In the genomic region with DNA sequence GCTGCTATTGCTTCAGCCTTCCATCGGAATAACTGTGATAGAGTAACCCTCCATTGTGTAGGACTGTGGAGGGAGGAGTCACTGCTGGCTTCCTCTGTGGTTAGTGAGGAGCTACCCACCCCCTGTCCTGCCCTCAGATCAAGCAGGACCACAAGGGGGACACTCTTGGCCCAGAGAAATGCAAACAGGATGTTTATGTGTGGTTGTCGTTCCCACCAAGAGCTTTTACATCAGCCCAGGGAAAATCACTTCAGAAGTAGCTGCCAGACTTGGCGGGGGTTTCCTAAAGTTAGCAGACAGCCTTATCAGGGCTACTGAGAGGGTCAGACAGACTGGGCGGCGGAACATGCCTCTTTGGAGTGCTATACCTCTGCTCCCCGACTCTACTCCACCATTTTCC, we compare ENCODE assay signal across 8 mouse cellular contexts. TPM values are rescaled to one million over a fixed set of nuclear protein-coding genes. Genes with fewer than 3 reads are reported as not detected.
DNase-seq lines count a peak whose midpoint lies in the region; ATAC-seq and TF ChIP-seq lines count a peak whose summit lies in the region.

No protein-coding gene starts in this region.

- peak overlapping the region; percentile 46 for H3K27ac ChIP-seq in gastrocnemius, adult 2 months
- H3K27ac ChIP-seq in lung, embryonic 16.5 days (ENCODE audit: low read length): peak overlapping the region; percentile 85

- no peak for DNase-seq in gastrocnemius, adult 2 months
- no peak for DNase-seq in gastrocnemius, postnatal 14 days
- DNase-seq in CD4-positive helper T cell, adult 2 months (ENCODE audit: low read depth, low spot score): peak; percentile 74
- DNase-seq in heart, postnatal 10 days: peak; percentile 64 to 67
- DNase-seq in frontal cortex, postnatal 14 days (ENCODE audit: low spot score in 2 of 2): no peak
- no peak for DNase-seq in right cerebral cortex, postnatal 4 days

- no peaks in the 10 kb centered on the region for H3K27me3 ChIP-seq in lung, embryonic 16.5 days (ENCODE audit: control insufficient read depth, insufficient read depth, low read depth, low read length)

- H3K9ac ChIP-seq in lung, embryonic 16.5 days (ENCODE audit: low read length): no peak overlapping the region; the same call in 1 of the 2 replicates

- ATAC-seq in lung, embryonic 16.5 days (ENCODE audit: low read depth): peak; percentile 84
- ATAC-seq in erythroblast, adult 5-6 weeks (replicated peaks; ENCODE audit: low FRiP score, poor library complexity, severe bottlenecking): no peak

- no peak overlapping the region for H3K4me2 ChIP-seq in lung, embryonic 16.5 days (ENCODE audit: low read depth, low read length)

- H3K4me1 ChIP-seq in lung, embryonic 16.5 days (replicated peaks; ENCODE audit: control insufficient read depth, insufficient read depth, low read length): peaks cover 65% of the 10 kb centered on the region

- H3K36me3 ChIP-seq in lung, embryonic 16.5 days (ENCODE audit: control insufficient read depth, insufficient read depth, low read length): no peaks in the 10 kb centered on the region

- H3K4me3 ChIP-seq in gastrocnemius, adult 2 months: no peak overlapping the region
- no peak overlapping the region for H3K4me3 ChIP-seq in lung, embryonic 16.5 days (ENCODE audit: low read length)

- WGBS in lung, embryonic 16.5 days: 4% methylated on average over 6 of the region's 6 CpGs

- intact Hi-C loops in gastrocnemius, adult 2 months (cut with DNase I): no loop called here
- intact Hi-C loops in gastrocnemius, postnatal 14 days (cut with DNase I; ENCODE audit: low total_unique reads): no loop called here
- intact Hi-C loops in heart, postnatal 10 days (cut with DNase I): no loop called here

- no peak for TF ChIP-seq CTCF in gastrocnemius, adult 2 months (IDR thresholded peaks at IDR 0.05)

- no peaks in the 10 kb centered on the region for H3K9me3 ChIP-seq in lung, embryonic 16.5 days (ENCODE audit: control insufficient read depth, low read length)

RNA-seq across cellular contexts. Expression of a gene that starts 8.9 kb away (rescaled TPM):
- 1 to 10 TPM; 1.1 to 4.7 TPM for total RNA-seq in gastrocnemius, adult 2 months (2021)
- 10 to 100 TPM in 1 of 2 experiments, 1 to 10 TPM in 1; 8.6 to 10.8 TPM for total RNA-seq in gastrocnemius, postnatal 14 days (2021)
- total RNA-seq in heart, postnatal 10 days (2021): 10 to 100 TPM; 23.7 to 27.5 TPM
- 11.7 and 12.4 TPM in 2 replicates for polyA plus RNA-seq in lung, embryonic 16.5 days (2015; fragmentation: Nextera tagmentation; extraction: Ambion mirVana)
- total RNA-seq in erythroblast, adult 5-6 weeks (2015; ENCODE audit: low replicate concordance): not detected in 2 replicates
- total RNA-seq in erythroblast, adult 5-6 weeks (2017; ENCODE audit: low replicate concordance): not detected in 2 replicates

Comparison
In these comparisons a context has a peak if more than half of its experiments do, and no peak if none do; other contexts are left out.
1. DNase-seq: peak in CD4-positive helper T cell, adult 2 months (single experiment) and heart, postnatal 10 days (2 of 2); none in gastrocnemius, adult 2 months (single experiment), gastrocnemius, postnatal 14 days (single experiment), frontal cortex, postnatal 14 days (0 of 2) and right cerebral cortex, postnatal 4 days (single experiment).